Mouse (Mus musculus): ENCODE data around the gene Wwtr1. TPM values are rescaled to one million over a fixed set of nuclear protein-coding genes. Genes with fewer than 3 reads are reported as not detected.

Wwtr1 gene
- 10 to 100 TPM; 15.5 to 15.8 TPM for total RNA-seq (2021)

GRCm38 (mm10) chr3:57575660-57576055 is at the start of gene Wwtr1:
Gene Wwtr1, minus strand, starts transcription at chr3:57575910.
- DNase-seq, result peak; percentile 59 to 69

- no peak for DNase-seq
Measured at GRCm38 (mm10) chr3:57619718-57620117, 44.0 kb upstream of the Wwtr1 start.

- no peak for DNase-seq
Measured at GRCm38 (mm10) chr3:57615652-57616051, 39.9 kb upstream of the Wwtr1 start.

- DNase-seq, result no peak
Measured at GRCm38 (mm10) chr3:57612430-57612997, 36.8 kb upstream of the Wwtr1 start.

- DNase-seq, result no peak
Measured at GRCm38 (mm10) chr3:57611776-57612175, 36.1 kb upstream of the Wwtr1 start.

GRCm38 (mm10) chr3:57604618-57605015 is 28.9 kb upstream of the Wwtr1 start:
- no peak for DNase-seq

- no peak for DNase-seq
Measured at GRCm38 (mm10) chr3:57603891-57604617, 28.3 kb upstream of the Wwtr1 start.

GRCm38 (mm10) chr3:57602610-57603009 is 26.9 kb upstream of the Wwtr1 start:
- DNase-seq, result no peak

GRCm38 (mm10) chr3:57596566-57596965 is 20.9 kb upstream of the Wwtr1 start:
- DNase-seq, result no peak

GRCm38 (mm10) chr3:57595506-57595905 is 19.8 kb upstream of the Wwtr1 start:
- no peak for DNase-seq

GRCm38 (mm10) chr3:57585967-57586366 is 10.3 kb upstream of the Wwtr1 start:
- DNase-seq, result no peak

- DNase-seq, result no peak
Measured at GRCm38 (mm10) chr3:57583533-57583932, 7.8 kb upstream of the Wwtr1 start.

GRCm38 (mm10) chr3:57580426-57581195 is 4.9 kb upstream of the Wwtr1 start:
- no peak for DNase-seq

- DNase-seq, result peak in 1 of 2 experiments; percentile 2
Measured at GRCm38 (mm10) chr3:57576056-57576824, 530 bp upstream of the Wwtr1 start.

GRCm38 (mm10) chr3:57574885-57575659 is 638 bp downstream of the Wwtr1 start:
- DNase-seq, result peak; percentile 17 to 28

- DNase-seq, result no peak
Measured at GRCm38 (mm10) chr3:57573898-57574570, 1.7 kb downstream of the Wwtr1 start.

GRCm38 (mm10) chr3:57572331-57572975 is 3.3 kb downstream of the Wwtr1 start:
- no peak for DNase-seq

- no peak for DNase-seq
Measured at GRCm38 (mm10) chr3:57566655-57567054, 9.1 kb downstream of the Wwtr1 start.

- DNase-seq, result no peak
Measured at GRCm38 (mm10) chr3:57563627-57564026, 12.1 kb downstream of the Wwtr1 start.

GRCm38 (mm10) chr3:57562996-57563506 is 12.7 kb downstream of the Wwtr1 start:
- DNase-seq, result no peak
